Mouse (Mus musculus) olfactory bulb, adult 2 months (tissue): ENCODE results near the gene Il31.

ENCODE experiments used
- CTCF ChIP-seq: fragments of 200-500 bp; IDR thresholded peaks from 2 replicates; pipeline ENCODE4 v1.5.1; 2012; ENCODE audit warnings: low read depth, mild to moderate bottlenecking, low read length, moderate library complexity; ENCODE audit not compliant: insufficient read depth
- POLR2A ChIP-seq: fragments of 200-500 bp; IDR thresholded peaks from 2 replicates; pipeline ENCODE4 v1.6.1; 2012; ENCODE audit warnings: mild to moderate bottlenecking, low read depth, low read length, moderate library complexity; ENCODE audit not compliant: insufficient read depth

DNA sequence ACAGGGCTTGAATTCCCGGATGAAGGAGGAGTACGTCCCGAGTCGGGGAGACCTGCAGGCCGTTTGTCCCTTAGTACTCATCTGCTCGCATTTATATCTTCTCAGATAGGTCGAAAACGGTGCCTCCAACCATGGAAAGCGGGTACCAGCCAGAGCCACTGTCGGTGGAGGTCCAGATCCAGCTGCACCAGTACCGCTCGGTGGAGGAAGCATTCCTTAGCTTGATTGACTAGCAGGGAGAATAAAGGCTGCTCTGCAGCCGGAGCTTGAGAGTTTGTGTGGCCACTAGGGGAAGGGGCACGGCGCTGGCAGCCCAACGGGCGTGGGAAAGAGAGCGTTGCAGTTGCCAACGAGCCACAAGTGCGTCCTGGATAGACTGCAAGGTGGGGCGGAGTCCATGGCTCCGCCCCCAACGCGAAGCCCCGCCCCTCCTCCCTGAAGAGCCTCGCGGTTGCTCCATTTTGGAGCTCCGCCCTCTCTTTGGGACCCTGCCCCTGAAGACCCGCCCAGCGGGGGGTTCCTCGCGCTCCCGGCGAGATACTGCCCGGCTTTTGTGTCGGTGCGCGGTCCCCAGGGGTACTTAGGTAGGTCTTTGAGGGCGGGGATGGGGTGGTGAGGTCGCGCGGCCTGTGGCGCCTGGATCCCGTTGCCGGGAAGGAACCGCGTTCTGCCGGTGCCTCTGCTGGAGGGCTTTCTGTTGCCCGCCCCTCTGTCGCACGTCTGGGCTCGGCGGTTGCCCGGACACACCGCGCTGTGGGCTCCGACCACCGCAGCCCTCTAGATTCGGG is 18.8 kb upstream of the Il31 start:
- TF ChIP-seq CTCF (no peak), POLR2A (no peak)
